Mouse (Mus musculus) MEL (cell line): ENCODE results near the gene Zfp609. TPM values are rescaled to one million over a fixed set of nuclear protein-coding genes. Genes with fewer than 3 reads are reported as not detected.
A peak's percentile ranks its signal among the peaks of the same experiment; 100 is the strongest.

Experiments
- DNase-seq: peaks from one replicate; pipeline ENCODE4 v3.0.0; 2011; ENCODE audit warnings: low read depth, low spot score
- H3K27ac ChIP-seq: 2 replicates; pipeline ENCODE4 v1.5.1; 2012; ENCODE audit warnings: low read depth, mild to moderate bottlenecking, control low read depth, low read length, moderate library complexity; ENCODE audit not compliant: control insufficient read depth
- H3K27me3 ChIP-seq, 2 experiments: fragments of 150-350 bp in 1 of 2; sonication (generic) in 1 of 2; 2 replicates each; pipeline ENCODE4 v1.6.1; 2012; ENCODE audit warnings: low read length in 2 of 2, mild to moderate bottlenecking in 2 of 2, improper control_type of control experiment in 1 of 2, moderate library complexity in 1 of 2; ENCODE audit not compliant: insufficient read depth in 2 of 2, control insufficient read depth in 1 of 2
- H3K36me3 ChIP-seq, 2 experiments: 2 replicates each; pipeline ENCODE4 v1.6.1; 2012 to 2014; ENCODE audit warnings: low read length in 2 of 2, improper control_type of control experiment in 1 of 2, inconsistent platforms in 1 of 2, mild to moderate bottlenecking in 1 of 2; ENCODE audit not compliant: insufficient read depth in 2 of 2, control insufficient read depth in 1 of 2
- H3K4me1 ChIP-seq, 2 experiments: fragments of 150-350 bp in 1 of 2; sonication (generic) in 1 of 2; 2 replicates each; pipeline ENCODE4 v1.6.1; 2012; ENCODE audit warnings: low read length in 2 of 2, improper control_type of control experiment in 1 of 2, mild to moderate bottlenecking in 1 of 2; ENCODE audit not compliant: insufficient read depth in 2 of 2, control insufficient read depth in 1 of 2
- H3K4me3 ChIP-seq, 2 experiments: fragments of 150-350 bp in 1 of 2; sonication (generic) in 1 of 2; 2 replicates each; pipeline ENCODE4 v1.5.1; 2012; ENCODE audit warnings: low read depth in 2 of 2, low read length in 2 of 2, mild to moderate bottlenecking in 2 of 2, moderate library complexity in 2 of 2, control low read depth in 1 of 2, improper control_type of control experiment in 1 of 2; ENCODE audit not compliant: control insufficient read depth in 1 of 2, insufficient read depth in 1 of 2
- H3K79me2 ChIP-seq: 2 replicates; pipeline ENCODE4 v1.6.1; 2012; ENCODE audit warnings: mild to moderate bottlenecking, low read length, moderate library complexity; ENCODE audit not compliant: control insufficient read depth, poor library complexity, insufficient read depth
- H3K9ac ChIP-seq: 2 replicates; pipeline ENCODE4 v1.6.1; 2012; ENCODE audit warnings: low read depth, mild to moderate bottlenecking, control low read depth, low read length, moderate library complexity; ENCODE audit not compliant: control insufficient read depth, poor library complexity, severe bottlenecking
- H3K9me3 ChIP-seq: fragments of 150-350 bp; sonication (generic); replicated peaks from 2 replicates; pipeline ENCODE4 v1.6.1; 2012; ENCODE audit warnings: mild to moderate bottlenecking, low read length, improper control_type of control experiment, moderate library complexity; ENCODE audit not compliant: insufficient read depth
- CHD1 ChIP-seq: IDR thresholded peaks from 2 replicates; pipeline ENCODE4 v1.6.1; 2012; ENCODE audit warnings: low read depth, mild to moderate bottlenecking, inconsistent platforms, low read length, improper control_type of control experiment
- CHD2 ChIP-seq: IDR thresholded peaks from 2 replicates; pipeline ENCODE4 v1.6.1; 2011; ENCODE audit warnings: low read length, improper control_type of control experiment
- CTCF ChIP-seq, 3 experiments: IDR thresholded peaks in 2 of 3; conservative IDR thresholded peaks in 1 of 3; 2 replicates each; pipeline ENCODE4 v1.5.1; 2011 to 2012; ENCODE audit warnings: low read length in 3 of 3, low read depth in 2 of 3, mild to moderate bottlenecking in 2 of 3, improper control_type of control experiment in 1 of 3, inconsistent platforms in 1 of 3, mixed read lengths in 1 of 3, moderate library complexity in 1 of 3; ENCODE audit not compliant: control insufficient read depth in 1 of 3, insufficient read depth in 1 of 3, poor library complexity in 1 of 3, severe bottlenecking in 1 of 3
- E2F4 ChIP-seq: IDR thresholded peaks from 2 replicates; pipeline ENCODE4 v1.6.1; 2011; ENCODE audit warnings: low read depth, low read length, improper control_type of control experiment, borderline replicate concordance
- ELF1 ChIP-seq: IDR thresholded peaks from 2 replicates; pipeline ENCODE4 v1.6.1; 2014; ENCODE audit warnings: low read depth, mild to moderate bottlenecking, inconsistent platforms, low read length, improper control_type of control experiment, moderate library complexity
- EP300 ChIP-seq, 2 experiments: IDR thresholded peaks; 2 replicates each; pipeline ENCODE4 v1.6.1; 2011; ENCODE audit warnings: improper control_type of control experiment in 2 of 2, low read length in 2 of 2, low read depth in 1 of 2, mild to moderate bottlenecking in 1 of 2
- ETS1 ChIP-seq: IDR thresholded peaks from 2 replicates; pipeline ENCODE4 v1.6.1; 2012; ENCODE audit warnings: low read depth, mild to moderate bottlenecking, inconsistent platforms, low read length, improper control_type of control experiment, moderate library complexity
- GABPA ChIP-seq: IDR thresholded peaks from 2 replicates; pipeline ENCODE4 v1.6.1; 2012; ENCODE audit warnings: low read depth, mild to moderate bottlenecking, inconsistent platforms, low read length, improper control_type of control experiment, moderate library complexity
- GATA1 ChIP-seq: IDR thresholded peaks from 2 replicates; pipeline ENCODE4 v1.6.1; 2011; ENCODE audit warnings: low read depth, low read length, improper control_type of control experiment
- HCFC1 ChIP-seq: IDR thresholded peaks from 2 replicates; pipeline ENCODE4 v1.6.1; 2012; ENCODE audit warnings: low read depth, mild to moderate bottlenecking, inconsistent platforms, low read length, improper control_type of control experiment, moderate library complexity
- JUND ChIP-seq: IDR thresholded peaks from 2 replicates; pipeline ENCODE4 v1.6.1; 2011; ENCODE audit warnings: low read depth, mild to moderate bottlenecking, improper control_type of control experiment, low read length
- KAT2A ChIP-seq: conservative IDR thresholded peaks from 2 replicates; pipeline ENCODE4 v1.6.1; 2012; ENCODE audit warnings: low read depth, low read length, improper control_type of control experiment, inconsistent platforms
- MAFK ChIP-seq: IDR thresholded peaks from 2 replicates; pipeline ENCODE4 v1.6.1; 2011; ENCODE audit warnings: low read depth, mild to moderate bottlenecking, low read length, improper control_type of control experiment, borderline replicate concordance
- MAX ChIP-seq: IDR thresholded peaks from 2 replicates; pipeline ENCODE4 v1.6.1; 2011; ENCODE audit warnings: low read length, improper control_type of control experiment
- MEF2A ChIP-seq: IDR thresholded peaks from 2 replicates; pipeline ENCODE4 v1.6.1; 2014; ENCODE audit warnings: low read depth, mild to moderate bottlenecking, inconsistent platforms, low read length, improper control_type of control experiment; ENCODE audit not compliant: poor library complexity, insufficient replicate concordance, severe bottlenecking; ENCODE audit errors: extremely low read depth
- MXI1 ChIP-seq: IDR thresholded peaks from 2 replicates; pipeline ENCODE4 v1.6.1; 2011; ENCODE audit warnings: mild to moderate bottlenecking, low read depth, low read length, improper control_type of control experiment
- MYB ChIP-seq: IDR thresholded peaks from 2 replicates; pipeline ENCODE4 v1.6.1; 2011; ENCODE audit warnings: mild to moderate bottlenecking, low read depth, low read length, improper control_type of control experiment
- MYC ChIP-seq: IDR thresholded peaks from 2 replicates; pipeline ENCODE4 v1.6.1; 2011; ENCODE audit warnings: low read depth, mild to moderate bottlenecking, low read length, improper control_type of control experiment, moderate library complexity
- NELFE ChIP-seq: IDR thresholded peaks from 2 replicates; pipeline ENCODE4 v1.6.1; 2011; ENCODE audit warnings: low read depth, low read length, improper control_type of control experiment
- NRF1 ChIP-seq: IDR thresholded peaks from 2 replicates; pipeline ENCODE4 v1.6.1; 2014; ENCODE audit warnings: low read depth, mild to moderate bottlenecking, inconsistent platforms, low read length, improper control_type of control experiment, moderate library complexity; ENCODE audit not compliant: poor library complexity, insufficient read depth, severe bottlenecking
- POLR2AphosphoS2 ChIP-seq: IDR thresholded peaks from 2 replicates; pipeline ENCODE4 v1.6.1; 2011; ENCODE audit warnings: low read length, improper control_type of control experiment
- POLR2AphosphoS5 ChIP-seq: IDR thresholded peaks from 2 replicates; pipeline ENCODE4 v1.6.1; 2012; ENCODE audit warnings: low read depth, borderline replicate concordance, mild to moderate bottlenecking, inconsistent platforms, low read length, moderate library complexity, mixed read lengths
- RAD21 ChIP-seq: IDR thresholded peaks from 2 replicates; pipeline ENCODE4 v1.6.1; 2011; ENCODE audit warnings: mild to moderate bottlenecking, low read depth, low read length, improper control_type of control experiment
- RCOR1 ChIP-seq: IDR thresholded peaks from 2 replicates; pipeline ENCODE4 v1.6.1; 2012; ENCODE audit warnings: low read depth, mild to moderate bottlenecking, inconsistent platforms, low read length, improper control_type of control experiment
- SIN3A ChIP-seq: IDR thresholded peaks from 2 replicates; pipeline ENCODE4 v1.6.1; 2012; ENCODE audit warnings: low read length, improper control_type of control experiment, inconsistent platforms
- SMC3 ChIP-seq: IDR thresholded peaks from 2 replicates; pipeline ENCODE4 v1.6.1; 2011; ENCODE audit warnings: low read depth, low read length, improper control_type of control experiment
- TAL1 ChIP-seq: IDR thresholded peaks from 2 replicates; pipeline ENCODE4 v1.6.1; 2012; ENCODE audit warnings: mild to moderate bottlenecking, inconsistent platforms, low read length, moderate library complexity, mixed read lengths
- TBP ChIP-seq: IDR thresholded peaks from 2 replicates; pipeline ENCODE4 v1.8.0; 2011; ENCODE audit warnings: low read depth, low read length, improper control_type of control experiment
- TCF12 ChIP-seq: IDR thresholded peaks from 2 replicates; pipeline ENCODE4 v1.6.1; 2014; ENCODE audit warnings: low read depth, mild to moderate bottlenecking, inconsistent platforms, low read length, improper control_type of control experiment, moderate library complexity
- UBTF ChIP-seq: IDR thresholded peaks from 2 replicates; pipeline ENCODE4 v1.6.1; 2012; ENCODE audit warnings: low read depth, mild to moderate bottlenecking, inconsistent platforms, low read length, improper control_type of control experiment, moderate library complexity, borderline replicate concordance; ENCODE audit not compliant: insufficient read depth
- USF1 ChIP-seq: IDR thresholded peaks from 2 replicates; pipeline ENCODE4 v1.6.1; 2014; ENCODE audit warnings: low read depth, mild to moderate bottlenecking, inconsistent platforms, low read length, improper control_type of control experiment, moderate library complexity
- USF2 ChIP-seq, 2 experiments: IDR thresholded peaks; 2 replicates each; pipeline ENCODE4 v1.6.1; 2011 to 2012; ENCODE audit warnings: improper control_type of control experiment in 2 of 2, low read length in 2 of 2, borderline replicate concordance in 1 of 2, inconsistent platforms in 1 of 2, low read depth in 1 of 2, mild to moderate bottlenecking in 1 of 2; ENCODE audit not compliant: insufficient read depth in 1 of 2
- ZC3H11A ChIP-seq: IDR thresholded peaks from 2 replicates; pipeline ENCODE4 v1.6.1; 2012; ENCODE audit warnings: low read depth, mild to moderate bottlenecking, inconsistent platforms, low read length, improper control_type of control experiment
- ZKSCAN1 ChIP-seq: IDR thresholded peaks from 2 replicates; pipeline ENCODE4 v1.6.1; 2012; ENCODE audit warnings: low read depth, mild to moderate bottlenecking, inconsistent platforms, low read length, improper control_type of control experiment, moderate library complexity
- ZMIZ1 ChIP-seq: IDR thresholded peaks from 2 replicates; pipeline ENCODE4 v1.6.1; 2012; ENCODE audit warnings: low read depth, mild to moderate bottlenecking, inconsistent platforms, low read length, improper control_type of control experiment, moderate library complexity
- ZNF384 ChIP-seq: IDR thresholded peaks from 2 replicates; pipeline ENCODE4 v1.6.1; 2012; ENCODE audit warnings: low read depth, mild to moderate bottlenecking, inconsistent platforms, low read length, improper control_type of control experiment
- polyA plus RNA-seq, 2 experiments: library from polyadenylated mRNA; stranded (reverse) in 1 of 2; unstranded in 1 of 2; fragments of >175 nt in 1 of 2; fragments of >200 nt in 1 of 2; gene quantifications; 2 replicates each; pipeline versions ENCODE4 v1.2.1 to v1.2.4; 2012; ENCODE audit warnings: low replicate concordance in 2 of 2, low read depth in 1 of 2; ENCODE audit not compliant: insufficient read length in 2 of 2, insufficient read depth in 1 of 2, missing spikeins in 1 of 2
- total RNA-seq: library from RNA; depleted of rRNA; stranded (reverse); fragments of 300-350 nt; gene quantifications from 2 replicates; pipeline ENCODE4 v1.2.3, GENCODE M21; 2012; rRNA removed

Gene Zfp609
- total RNA-seq (2.9 and 3.6 TPM in 2 replicates), polyA plus RNA-seq (10 to 100 TPM in 1 of 2 experiments, not detected in 1; 26.5 TPM)

DNA sequence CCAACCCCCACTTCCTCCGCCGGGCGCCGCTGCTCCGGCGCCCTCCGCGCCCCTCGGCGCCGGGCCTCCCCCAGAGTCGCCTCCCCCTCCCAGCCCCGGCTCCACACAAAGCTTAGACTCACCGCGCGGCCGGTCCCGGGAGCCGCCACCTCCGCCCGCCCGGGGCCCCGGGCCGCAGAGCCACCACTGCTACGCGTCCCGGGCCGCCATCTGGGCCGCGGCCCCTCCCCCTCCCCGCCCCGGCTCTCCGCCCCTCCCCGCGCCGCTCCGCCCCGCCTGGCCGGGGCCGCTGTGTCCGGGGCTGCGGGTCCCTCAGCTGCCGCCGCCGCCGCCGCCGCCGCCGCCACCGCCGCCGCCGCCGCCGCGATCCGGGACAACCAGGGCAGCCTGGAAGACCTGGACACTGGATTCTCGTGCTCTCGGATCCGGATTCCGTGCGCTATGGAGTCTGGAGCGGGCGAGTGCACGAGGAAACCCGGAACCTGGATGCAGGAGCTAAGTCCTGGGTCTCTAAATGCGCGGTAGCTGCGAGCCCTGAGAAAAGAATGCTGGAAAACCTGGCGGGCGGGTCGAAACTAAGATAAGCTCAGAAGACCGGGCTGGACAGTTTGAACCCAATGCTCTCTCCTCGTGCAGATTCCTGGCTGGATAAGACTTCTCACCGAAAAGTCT, at the start of gene Zfp609:
Gene Zfp609 (minus strand): TSS at position 221 of the 672 bp plus-strand sequence.
- Histone ChIP-seq H3K9me3 (no peaks in the 10 kb centered on the region), H3K4me3 (peak within 1 kb of the TSS; percentile 72 to 73), H3K9ac (peak within 1 kb of the TSS; percentile 94), H3K4me1 (peaks cover 16 to 23% of the 10 kb centered on the region in 2 experiments), H3K79me2 (peaks cover 26% of the 10 kb centered on the region), H3K27me3 (no peaks in the 10 kb centered on the region), H3K36me3 (peaks cover 0 to 46% of the 10 kb centered on the region in 2 experiments; a peak in 2 of 4 replicates), H3K27ac (peak within 1 kb of the TSS; percentile 84)
- DNase-seq: peak; percentile 94
- TF ChIP-seq TCF12 (no peak), MAX (no peak), NELFE (peak; percentile 30; the same call in 1 of the 2 replicates), EP300 (IDR thresholded peaks at IDR 0.05; ENCODE audit: low read depth in 1 of 2, low read length in 2 of 2) (no peak), ZMIZ1 (no peak), ZNF384 (no peak), CHD2 (no peak), ELF1 (peak; percentile 74), MEF2A (no peak), NRF1 (no peak), POLR2AphosphoS5 (no peak), MAFK (no peak), CTCF (IDR thresholded peaks at IDR 0.05 in 2 of 3, conservative IDR thresholded peaks at IDR 0.05 in 1 of 3; ENCODE audit: control insufficient read depth in 1 of 3, insufficient read depth in 1 of 3, low read depth in 2 of 3, low read length in 3 of 3, poor library complexity in 1 of 3, severe bottlenecking in 1 of 3) (no peak), SIN3A (peak; percentile 80), GABPA (no peak), E2F4 (no peak), KAT2A (no peak), ZC3H11A (no peak), ETS1 (0 out of 2 replicates have a peak, but pooled peaks have one; percentile 43), UBTF (no peak), POLR2AphosphoS2 (no peak), RCOR1 (peak; percentile 29; the same call in 1 of the 2 replicates), CHD1 (0 out of 2 replicates have a peak, but pooled peaks have one; percentile 35), MXI1 (peak; percentile 25), TAL1 (no peak), MYB (no peak), SMC3 (no peak), HCFC1 (peak; percentile 50; the same call in 1 of the 2 replicates), GATA1 (peak; percentile 75), RAD21 (no peak), MYC (no peak), USF1 (no peak), USF2 (IDR thresholded peaks at IDR 0.05; ENCODE audit: borderline replicate concordance in 1 of 2, insufficient read depth in 1 of 2, low read depth in 1 of 2, low read length in 2 of 2) (no peak), ZKSCAN1 (no peak), JUND (no peak), TBP (peak; percentile 57)
